Mouse (Mus musculus): ENCODE results near the gene Nudt15.

The Nudt15 gene

DNA sequence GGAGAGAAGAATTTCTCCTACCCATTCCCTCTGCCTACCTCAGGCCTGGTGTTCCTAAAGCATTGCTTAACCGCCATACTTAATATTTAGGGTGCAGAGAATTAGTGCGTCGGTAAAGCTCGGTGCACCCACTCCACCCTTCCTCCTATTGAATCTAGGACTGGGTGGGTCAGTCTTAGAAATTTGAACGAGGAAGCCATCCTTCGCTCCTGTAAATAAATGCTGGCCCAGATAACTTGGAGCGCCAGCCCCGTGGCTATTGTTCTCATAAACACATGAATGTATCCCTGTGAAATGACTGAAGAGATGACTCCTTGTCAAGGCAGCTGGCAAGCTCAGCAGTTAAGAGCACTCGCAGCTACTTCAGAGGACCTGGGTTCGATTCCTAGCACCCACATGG lies 71.0 kb downstream of the Nudt15 start:
- in situ Hi-C loops (cut with MboI; ENCODE audit: low pct_unique_long_range_greater_than_20kb in 1 of 2, low sequenced_read_pairs in 2 of 2, unreplicated experiment in 1 of 2) = no loop called here

DNA sequence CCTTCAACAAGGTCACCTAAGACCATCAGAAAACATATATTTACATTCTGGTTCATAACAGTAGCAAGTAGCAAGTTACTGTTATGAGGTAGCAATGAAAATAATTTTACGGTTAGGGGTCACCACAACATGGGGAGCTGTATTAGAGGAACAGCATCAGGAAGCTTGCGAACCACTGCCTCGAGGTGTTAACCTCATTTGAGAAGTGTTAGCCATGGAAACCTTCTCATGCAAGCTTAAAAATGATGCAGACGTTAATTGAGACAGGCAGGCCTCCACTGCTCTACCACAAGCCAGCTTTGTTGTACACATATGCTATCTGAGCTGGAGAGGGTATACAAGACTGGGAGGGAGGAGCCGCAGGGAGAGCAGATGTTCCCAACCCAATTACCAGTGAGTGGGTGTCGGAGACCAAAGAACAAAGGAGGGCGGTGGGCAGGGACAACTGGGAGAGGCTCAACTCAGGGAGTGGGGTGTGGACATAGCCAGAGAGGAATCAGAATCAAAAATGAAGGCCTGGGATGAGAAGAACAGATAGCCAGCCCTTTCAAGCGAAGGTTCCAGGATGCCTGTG lies 71.6 kb downstream of the Nudt15 start:
- in situ Hi-C loops (cut with MboI; ENCODE audit: low pct_unique_long_range_greater_than_20kb in 1 of 2, low sequenced_read_pairs in 2 of 2, unreplicated experiment in 1 of 2) = no loop called here

DNA sequence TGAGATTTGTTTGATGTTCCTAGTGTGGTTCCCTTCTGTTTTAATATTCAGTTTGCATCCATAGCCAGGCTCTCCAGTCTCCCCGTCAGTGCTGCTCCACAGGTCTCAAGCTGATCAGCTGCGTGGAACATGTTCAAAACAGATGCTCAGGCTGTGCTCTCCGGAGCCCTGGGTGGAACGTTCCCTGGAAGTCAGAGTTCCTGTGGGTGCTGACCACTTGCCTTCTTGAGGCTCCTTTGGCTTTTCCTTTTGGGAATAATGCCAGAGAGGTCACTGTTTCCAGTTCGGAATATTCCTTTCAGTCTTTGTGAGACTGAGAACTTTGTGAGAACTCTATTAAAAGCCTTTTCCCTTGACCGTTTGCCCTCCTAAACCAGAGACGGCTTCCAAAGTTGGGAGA lies 72.5 kb downstream of the Nudt15 start:
- in situ Hi-C loops (cut with MboI; ENCODE audit: low pct_unique_long_range_greater_than_20kb in 1 of 2, low sequenced_read_pairs in 2 of 2, unreplicated experiment in 1 of 2) = no loop called here

DNA sequence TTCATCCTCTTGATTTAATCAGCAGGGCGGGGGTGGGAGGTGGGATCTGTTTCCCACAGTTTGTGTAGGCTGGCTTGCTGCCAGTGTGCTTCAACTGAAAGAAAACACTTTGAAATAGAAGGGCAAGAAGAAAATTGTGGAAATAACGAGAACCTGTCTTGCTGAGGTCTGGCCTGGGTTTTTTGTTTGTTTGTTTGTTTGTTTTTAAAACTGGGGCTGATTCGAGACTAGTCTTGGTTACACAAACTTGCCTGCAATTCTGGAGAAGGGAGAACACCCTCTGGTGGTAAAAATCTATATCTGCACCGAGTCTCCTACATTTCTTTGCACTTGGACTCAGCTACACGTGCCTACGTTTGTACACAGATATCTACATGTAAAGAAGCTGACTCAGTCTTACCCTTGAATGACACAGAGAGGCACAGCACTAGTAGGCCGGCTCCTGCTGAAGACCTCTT lies 73.4 kb downstream of the Nudt15 start:
- in situ Hi-C loops (cut with MboI; ENCODE audit: low pct_unique_long_range_greater_than_20kb in 1 of 2, low sequenced_read_pairs in 2 of 2, unreplicated experiment in 1 of 2) = no loop called here

DNA sequence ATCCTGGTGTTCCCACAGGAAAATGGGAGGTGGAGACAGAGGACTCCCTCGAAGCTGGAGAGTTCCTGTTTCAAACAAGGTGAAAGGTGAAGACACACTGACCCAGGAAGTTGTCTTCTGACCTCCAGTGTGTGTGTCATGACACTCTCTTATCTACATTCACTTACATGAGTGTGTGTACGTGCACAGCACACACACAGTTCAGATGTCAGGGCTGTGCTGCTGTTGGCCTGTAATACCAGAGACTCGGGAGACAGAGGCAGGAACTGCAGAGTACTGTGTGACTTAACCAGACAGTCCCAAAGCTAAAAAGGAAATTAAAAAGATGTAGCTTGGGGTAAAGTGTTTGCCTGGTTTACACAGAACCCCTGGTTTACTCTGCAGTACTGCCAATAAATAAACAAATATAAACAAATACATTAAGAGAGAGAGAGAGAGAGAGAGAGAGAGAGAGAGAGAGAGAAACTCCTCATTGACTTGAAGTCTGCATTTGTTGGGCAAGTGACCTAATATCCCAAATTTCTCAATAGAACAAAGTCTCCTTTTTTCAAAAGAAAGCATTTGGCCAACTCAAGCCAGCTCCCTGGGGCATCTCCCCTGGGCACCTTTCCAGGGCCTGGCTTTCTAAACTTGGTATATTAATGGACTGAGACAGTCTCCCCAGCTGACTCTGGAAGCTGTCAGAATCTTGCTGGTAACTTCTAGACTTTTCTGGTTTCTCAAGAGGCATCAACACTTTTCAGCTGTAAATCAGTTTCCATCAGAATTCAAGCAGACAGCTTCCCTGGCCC lies 74.2 kb downstream of the Nudt15 start:
- in situ Hi-C loops (cut with MboI; ENCODE audit: low pct_unique_long_range_greater_than_20kb in 1 of 2, low sequenced_read_pairs in 2 of 2, unreplicated experiment in 1 of 2) = no loop called here

DNA sequence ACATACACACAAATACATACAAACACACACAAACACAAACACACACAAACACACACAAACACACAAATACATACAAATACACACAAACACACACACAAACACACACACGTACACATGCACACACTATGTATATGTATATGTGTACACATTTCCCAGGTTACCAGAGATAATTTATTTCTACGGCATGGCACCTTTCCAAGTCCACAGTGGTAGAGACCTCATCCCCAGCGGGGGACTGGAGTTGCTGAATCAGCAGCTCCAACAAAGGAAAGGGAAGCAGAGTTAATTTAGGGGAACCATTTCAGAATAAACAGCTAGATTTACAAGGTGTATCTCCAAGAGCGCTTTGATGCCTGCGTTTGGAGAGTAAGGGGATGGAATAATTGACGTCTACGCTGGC lies 75.8 kb downstream of the Nudt15 start:
- in situ Hi-C loops (cut with MboI; ENCODE audit: low pct_unique_long_range_greater_than_20kb in 1 of 2, low sequenced_read_pairs in 2 of 2, unreplicated experiment in 1 of 2) = no loop called here

DNA sequence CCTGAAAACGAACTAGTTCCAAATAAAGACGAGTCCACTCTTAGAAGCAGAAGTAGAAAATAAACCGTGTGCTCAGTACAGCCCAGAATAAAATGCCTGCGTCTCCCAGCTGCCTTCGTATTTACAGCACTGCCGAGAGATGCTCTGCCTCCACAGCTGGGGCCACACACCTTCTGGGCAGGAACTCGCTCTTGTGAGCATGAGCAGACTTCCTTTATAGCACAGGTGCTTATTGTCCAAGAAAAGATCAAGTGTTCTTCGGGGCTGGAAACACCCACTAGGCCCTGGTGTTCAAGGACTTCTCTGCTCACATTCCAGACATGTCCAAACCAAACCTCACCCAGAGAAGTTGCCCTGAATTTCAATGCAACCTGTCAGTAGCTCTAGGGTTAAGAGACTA lies 77.4 kb downstream of the Nudt15 start:
- in situ Hi-C loops (cut with MboI; ENCODE audit: low pct_unique_long_range_greater_than_20kb in 1 of 2, low sequenced_read_pairs in 2 of 2, unreplicated experiment in 1 of 2) = no loop called here

DNA sequence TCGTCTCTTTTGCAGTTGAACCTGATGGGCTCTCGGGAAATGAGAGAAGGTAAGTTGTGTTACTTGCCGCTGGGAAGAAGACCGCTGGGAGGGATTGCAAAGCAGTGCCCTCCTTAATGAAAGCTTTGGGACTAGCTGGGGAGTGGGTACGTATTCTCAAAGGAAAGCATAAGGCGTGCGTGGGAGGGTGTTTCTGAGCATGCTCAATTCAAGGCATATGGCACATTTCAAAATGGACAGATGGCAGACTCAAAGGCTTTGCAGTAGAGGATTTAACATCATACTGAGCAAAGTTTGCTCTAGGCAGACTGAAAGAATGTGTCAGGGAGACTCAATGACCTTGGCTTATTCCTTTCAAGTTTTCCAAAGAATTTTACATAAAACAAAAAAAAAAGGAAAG lies 78.5 kb downstream of the Nudt15 start:
- in situ Hi-C loops (cut with MboI; ENCODE audit: low pct_unique_long_range_greater_than_20kb in 1 of 2, low sequenced_read_pairs in 2 of 2, unreplicated experiment in 1 of 2) = no loop called here
